Mouse (Mus musculus): ENCODE data around the gene Ago4. TPM values are rescaled to one million over a fixed set of nuclear protein-coding genes. Genes with fewer than 3 reads are reported as not detected.

Gene Ago4
- total and polyA plus RNA-seq, 3 experiments = 0.42 to 1.8 TPM; not detected in 1

DNA sequence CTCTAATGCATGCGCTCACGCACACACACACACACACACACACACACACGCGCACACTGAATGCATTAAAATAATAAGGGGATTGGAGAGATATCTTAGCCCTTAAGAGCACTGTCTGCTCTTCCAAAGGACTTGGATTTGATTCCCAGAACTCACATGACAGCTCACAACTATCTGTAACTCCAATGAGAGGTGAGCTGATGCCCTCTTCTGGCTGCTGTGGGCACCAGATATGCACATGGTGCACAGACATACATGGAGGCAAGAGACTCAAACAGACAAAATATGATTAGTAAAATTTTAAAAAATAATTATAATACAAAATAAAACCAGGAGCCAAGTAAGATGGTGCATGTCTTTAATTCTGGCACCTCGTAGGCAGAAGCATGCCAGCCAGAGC lies 6.4 kb downstream of the Ago4 start:
- Histone ChIP-seq H3K79me2 (ENCODE audit: control insufficient read depth, insufficient read depth, low read length, poor library complexity) (no peaks in the 10 kb centered on the region), H3K9ac (ENCODE audit: control insufficient read depth, low read depth, low read length, poor library complexity, severe bottlenecking) (no peak overlapping the region), H3K27me3 (ENCODE audit: control insufficient read depth in 1 of 2, insufficient read depth in 2 of 2, low read length in 2 of 2) (peaks cover 0 to 2% of the 10 kb centered on the region in 2 experiments; a peak in 1 of 4 replicates), H3K36me3 (ENCODE audit: control insufficient read depth in 1 of 2, insufficient read depth in 2 of 2, low read length in 2 of 2) (no peaks in the 10 kb centered on the region), H3K27ac (ENCODE audit: control insufficient read depth, low read depth, low read length) (no peak overlapping the region), H3K9me3 (replicated peaks; ENCODE audit: insufficient read depth, low read length) (no peaks in the 10 kb centered on the region), H3K4me1 (ENCODE audit: control insufficient read depth in 1 of 2, insufficient read depth in 2 of 2, low read length in 2 of 2) (no peaks in the 10 kb centered on the region), H3K4me3 (ENCODE audit: control insufficient read depth in 1 of 2, insufficient read depth in 1 of 2, low read depth in 2 of 2, low read length in 2 of 2) (no peak overlapping the region)
- TF ChIP-seq MEF2A (IDR thresholded peaks at IDR 0.05; ENCODE audit: extremely low read depth, insufficient replicate concordance, low read depth, low read length, poor library complexity, severe bottlenecking) (no peak), GATA1 (IDR thresholded peaks at IDR 0.05; ENCODE audit: low read depth, low read length) (no peak), MXI1 (IDR thresholded peaks at IDR 0.05; ENCODE audit: low read depth, low read length) (no peak), POLR2AphosphoS5 (IDR thresholded peaks at IDR 0.05; ENCODE audit: borderline replicate concordance, low read depth, low read length) (no peak), CTCF (IDR thresholded peaks at IDR 0.05 in 2 of 3, conservative IDR thresholded peaks at IDR 0.05 in 1 of 3; ENCODE audit: control insufficient read depth in 1 of 3, insufficient read depth in 1 of 3, low read depth in 2 of 3, low read length in 3 of 3, poor library complexity in 1 of 3, severe bottlenecking in 1 of 3) (peak; percentile 13 to 57 (median 53); a peak in 5 of 6 replicates), NRF1 (IDR thresholded peaks at IDR 0.05; ENCODE audit: insufficient read depth, low read depth, low read length, poor library complexity, severe bottlenecking) (no peak), BHLHE40 (IDR thresholded peaks at IDR 0.05; ENCODE audit: borderline replicate concordance, low read depth, low read length) (no peak), ZC3H11A (IDR thresholded peaks at IDR 0.05; ENCODE audit: low read depth, low read length) (peak; percentile 29; the same call in 1 of the 2 replicates), MYC (IDR thresholded peaks at IDR 0.05; ENCODE audit: low read depth, low read length) (no peak), HCFC1 (IDR thresholded peaks at IDR 0.05; ENCODE audit: low read depth, low read length) (no peak), SMC3 (IDR thresholded peaks at IDR 0.05; ENCODE audit: low read depth, low read length) (peak; percentile 50), TCF12 (IDR thresholded peaks at IDR 0.05; ENCODE audit: low read depth, low read length) (no peak), MAFK (IDR thresholded peaks at IDR 0.05; ENCODE audit: borderline replicate concordance, low read depth, low read length) (no peak), USF2 (IDR thresholded peaks at IDR 0.05; ENCODE audit: borderline replicate concordance in 1 of 2, insufficient read depth in 1 of 2, low read depth in 1 of 2, low read length in 2 of 2) (no peak), TAL1 (IDR thresholded peaks at IDR 0.05; ENCODE audit: low read length) (no peak), KAT2A (conservative IDR thresholded peaks at IDR 0.05; ENCODE audit: low read depth, low read length) (no peak), MAX (IDR thresholded peaks at IDR 0.05; ENCODE audit: low read length) (no peak), USF1 (IDR thresholded peaks at IDR 0.05; ENCODE audit: low read depth, low read length) (no peak), CHD2 (IDR thresholded peaks at IDR 0.05; ENCODE audit: low read length) (no peak), ZNF384 (IDR thresholded peaks at IDR 0.05; ENCODE audit: low read depth, low read length) (no peak), RAD21 (IDR thresholded peaks at IDR 0.05; ENCODE audit: low read depth, low read length) (peak; percentile 53), CHD1 (IDR thresholded peaks at IDR 0.05; ENCODE audit: low read depth, low read length) (no peak), NELFE (IDR thresholded peaks at IDR 0.05; ENCODE audit: low read depth, low read length) (no peak), JUND (IDR thresholded peaks at IDR 0.05; ENCODE audit: low read depth, low read length) (no peak), SIN3A (IDR thresholded peaks at IDR 0.05; ENCODE audit: low read length) (no peak), EP300 (IDR thresholded peaks at IDR 0.05; ENCODE audit: low read depth in 1 of 2, low read length in 2 of 2) (no peak), TBP (IDR thresholded peaks at IDR 0.05; ENCODE audit: low read depth, low read length) (no peak), MAZ (IDR thresholded peaks at IDR 0.05; ENCODE audit: low read depth, low read length) (no peak)
- DNase-seq (ENCODE audit: low read depth, low spot score) = peak; percentile 45
